Mouse (Mus musculus) retina, adult 2 months (tissue): Measurements from ENCODE around the gene Kcnh2.

Experiments used
- DNase-seq: peaks from one replicate; pipeline ENCODE4 v3.0.0-alpha.2; 2012; ENCODE audit warnings: low read depth, low spot score

Kcnh2 gene

GRCm38 (mm10) chr5:24347186-24347875 is 4.1 kb downstream of the Kcnh2 start:
- DNase-seq = no peak

- DNase-seq = no peak
Measured at GRCm38 (mm10) chr5:24346313-24346712, 5.1 kb downstream of the Kcnh2 start.

- no peak for DNase-seq
Measured at GRCm38 (mm10) chr5:24344477-24345051, 6.8 kb downstream of the Kcnh2 start.

GRCm38 (mm10) chr5:24343977-24344436 is 7.4 kb downstream of the Kcnh2 start:
- DNase-seq = no peak

GRCm38 (mm10) chr5:24343379-24343778 is 8.0 kb downstream of the Kcnh2 start:
- DNase-seq = no peak

GRCm38 (mm10) chr5:24342966-24343365 is 8.4 kb downstream of the Kcnh2 start:
- no peak for DNase-seq

- DNase-seq = no peak
Measured at GRCm38 (mm10) chr5:24342205-24342963, 9.0 kb downstream of the Kcnh2 start.

GRCm38 (mm10) chr5:24337821-24338220 is 13.6 kb downstream of the Kcnh2 start:
- DNase-seq = no peak

GRCm38 (mm10) chr5:24337366-24337765 is 14.0 kb downstream of the Kcnh2 start:
- no peak for DNase-seq

GRCm38 (mm10) chr5:24335888-24336511 is 15.4 kb downstream of the Kcnh2 start:
- DNase-seq = no peak

- DNase-seq = no peak
Measured at GRCm38 (mm10) chr5:24334749-24335148, 16.7 kb downstream of the Kcnh2 start.

- no peak for DNase-seq
Measured at GRCm38 (mm10) chr5:24332401-24332800, 19.0 kb downstream of the Kcnh2 start.

- no peak for DNase-seq
Measured at GRCm38 (mm10) chr5:24329965-24330298, 21.5 kb downstream of the Kcnh2 start.

GRCm38 (mm10) chr5:24329212-24329964 is 22.0 kb downstream of the Kcnh2 start:
- no peak for DNase-seq

GRCm38 (mm10) chr5:24328813-24329211 is 22.6 kb downstream of the Kcnh2 start:
- DNase-seq = no peak

GRCm38 (mm10) chr5:24326842-24327417 is 24.5 kb downstream of the Kcnh2 start:
- DNase-seq = no peak

GRCm38 (mm10) chr5:24326166-24326841 is 25.1 kb downstream of the Kcnh2 start:
- no peak for DNase-seq

- DNase-seq = no peak
Measured at GRCm38 (mm10) chr5:24325251-24325650, 26.2 kb downstream of the Kcnh2 start.

- no peak for DNase-seq
Measured at GRCm38 (mm10) chr5:24321711-24322682, 29.4 kb downstream of the Kcnh2 start.
